Mouse (Mus musculus): ENCODE measurements around the gene Hhipl1.

Gene Hhipl1

DNA sequence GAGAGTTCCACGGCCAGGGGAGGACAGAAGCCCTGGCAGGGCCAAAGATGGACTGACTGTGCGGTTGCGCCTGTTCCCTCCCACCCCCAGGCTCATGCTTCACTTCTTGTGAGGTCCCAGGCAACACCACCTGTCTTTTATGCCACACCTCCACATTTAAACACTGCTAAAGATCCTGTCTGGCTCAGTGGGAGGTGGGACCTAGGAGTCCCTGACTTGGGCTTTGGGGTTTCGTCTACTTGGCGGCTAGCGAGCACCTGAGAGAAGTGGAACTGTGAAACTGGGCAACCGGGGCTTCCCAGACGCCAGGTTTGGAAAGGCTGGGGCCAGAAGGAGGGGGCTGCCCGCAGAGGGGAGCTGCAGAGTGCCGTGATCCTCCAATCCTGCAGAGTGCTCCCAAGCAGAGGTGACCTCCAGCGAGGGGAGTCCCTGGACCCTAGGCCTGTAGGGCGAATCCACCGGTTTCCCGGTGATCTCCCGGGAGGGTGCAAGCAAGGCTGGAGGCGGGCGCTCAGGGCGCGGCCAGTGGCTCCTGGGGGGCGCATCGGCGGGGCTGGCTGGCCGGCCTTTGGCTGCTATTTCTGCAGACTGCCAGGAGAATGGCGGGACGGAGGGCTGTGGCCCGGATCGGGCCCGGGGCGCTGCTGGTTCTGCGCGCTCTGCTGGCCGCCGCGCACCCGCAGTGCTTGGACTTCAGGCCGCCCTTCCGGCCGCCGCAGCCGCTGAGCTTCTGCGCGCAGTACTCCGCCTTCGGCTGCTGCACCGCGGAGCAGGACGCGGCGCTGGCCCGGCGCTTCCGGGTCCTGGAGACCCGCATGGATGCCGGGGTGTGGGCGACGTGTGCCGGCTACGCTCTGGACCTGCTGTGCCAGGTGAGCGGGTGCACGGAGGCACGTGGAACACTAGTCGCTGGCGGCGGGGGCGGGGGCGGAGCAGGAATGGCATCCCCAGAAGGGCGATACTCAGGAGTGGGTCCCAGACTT lies at the start of gene Hhipl1:
Hhipl1 (plus strand) TSS at position 459 of the 983 bp plus-strand sequence.
- DNase-seq = peak; percentile 54

DNA sequence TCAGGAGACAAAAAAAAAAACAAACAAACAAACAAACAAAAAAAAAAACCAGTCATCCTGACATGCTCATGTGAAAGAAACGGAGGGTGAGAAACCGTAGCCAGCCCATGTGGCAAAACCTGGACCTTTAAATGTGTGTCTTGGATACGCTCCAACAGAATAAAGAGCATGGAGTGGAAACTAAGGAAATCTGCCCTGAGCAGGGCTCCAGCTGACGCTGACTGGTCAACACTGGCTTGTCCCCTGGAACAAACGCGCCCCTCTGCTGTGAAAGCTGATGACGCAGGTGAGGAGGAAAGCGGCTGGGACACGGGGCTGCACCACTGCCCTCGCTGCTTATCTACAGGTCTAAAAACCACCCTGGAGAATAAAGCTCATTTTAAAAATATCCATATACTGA lies 49.3 kb upstream of the Hhipl1 start:
- no peak for DNase-seq

DNA sequence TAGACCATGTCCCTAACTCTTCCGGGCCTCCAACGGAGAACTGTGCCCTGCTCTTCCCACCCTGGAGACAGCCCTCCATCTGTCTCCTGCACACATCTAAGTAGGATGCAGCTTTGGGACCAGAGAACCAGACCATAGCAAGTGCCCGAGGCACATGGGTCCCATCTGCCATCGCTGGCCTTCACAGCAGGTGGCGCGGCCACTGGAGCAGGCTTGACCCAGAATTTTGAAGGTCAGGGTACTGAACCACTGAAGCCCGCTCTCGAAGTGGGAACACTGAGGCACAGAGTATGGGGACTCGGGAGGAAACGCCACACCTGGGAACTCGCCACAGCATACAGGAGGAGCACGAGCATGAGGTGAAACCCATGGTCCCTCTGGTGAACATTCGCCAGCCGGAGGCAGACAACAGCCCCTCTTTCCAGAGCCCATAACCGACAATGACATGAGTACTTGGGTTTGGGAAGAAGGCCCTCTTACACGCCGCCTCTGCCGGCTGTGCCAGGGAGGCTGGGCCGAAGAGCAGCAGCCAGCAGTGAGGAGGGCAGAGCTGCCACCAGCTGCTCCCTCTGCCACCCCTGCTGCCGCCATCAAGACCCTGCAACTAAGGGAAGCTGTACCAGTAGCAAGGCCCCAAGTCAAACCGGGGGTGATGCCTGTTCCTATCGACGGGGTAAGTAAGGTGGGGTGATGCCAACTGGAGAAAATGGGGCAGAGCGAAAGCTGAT lies 46.6 kb upstream of the Hhipl1 start:
- no peak for DNase-seq

DNA sequence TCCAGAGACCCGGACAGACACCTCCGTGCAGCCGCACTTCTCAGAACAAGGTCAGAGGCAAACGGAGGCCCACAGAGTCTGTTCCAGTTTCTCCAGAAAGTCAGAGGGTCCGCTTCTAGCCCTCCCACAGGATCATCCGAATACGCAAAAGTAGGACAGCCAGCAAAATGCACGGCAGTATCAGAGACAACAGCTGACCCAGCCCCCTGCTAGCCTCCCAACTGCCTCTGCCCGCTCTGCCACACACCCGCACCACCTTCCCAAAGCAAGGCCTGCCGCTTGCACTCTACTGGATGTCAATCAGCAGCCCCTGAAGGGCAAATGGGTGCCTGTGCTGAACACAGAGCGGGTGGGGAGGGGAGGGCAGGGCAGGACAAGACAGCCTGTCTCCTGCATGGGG lies 45.1 kb upstream of the Hhipl1 start:
- DNase-seq = no peak

DNA sequence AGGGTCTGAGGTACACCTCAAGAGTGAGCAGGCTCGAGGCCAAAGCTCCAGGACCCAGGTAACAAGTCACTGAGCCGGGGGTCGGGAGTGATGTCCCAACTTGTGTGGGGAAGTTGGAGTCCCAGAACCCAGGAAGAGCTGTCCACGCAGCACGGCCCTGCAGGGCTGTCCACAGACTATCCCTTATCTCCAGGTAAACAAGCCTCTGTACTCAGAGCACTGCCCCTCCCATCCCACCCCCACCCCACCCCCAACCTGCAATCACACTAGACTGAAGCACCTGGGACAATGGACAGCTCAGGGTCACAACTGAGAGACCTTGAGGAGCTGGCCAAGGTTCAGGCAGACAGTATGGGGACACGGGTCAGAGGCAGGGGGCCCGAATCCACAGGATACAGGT lies 41.2 kb upstream of the Hhipl1 start:
- no peak for DNase-seq

DNA sequence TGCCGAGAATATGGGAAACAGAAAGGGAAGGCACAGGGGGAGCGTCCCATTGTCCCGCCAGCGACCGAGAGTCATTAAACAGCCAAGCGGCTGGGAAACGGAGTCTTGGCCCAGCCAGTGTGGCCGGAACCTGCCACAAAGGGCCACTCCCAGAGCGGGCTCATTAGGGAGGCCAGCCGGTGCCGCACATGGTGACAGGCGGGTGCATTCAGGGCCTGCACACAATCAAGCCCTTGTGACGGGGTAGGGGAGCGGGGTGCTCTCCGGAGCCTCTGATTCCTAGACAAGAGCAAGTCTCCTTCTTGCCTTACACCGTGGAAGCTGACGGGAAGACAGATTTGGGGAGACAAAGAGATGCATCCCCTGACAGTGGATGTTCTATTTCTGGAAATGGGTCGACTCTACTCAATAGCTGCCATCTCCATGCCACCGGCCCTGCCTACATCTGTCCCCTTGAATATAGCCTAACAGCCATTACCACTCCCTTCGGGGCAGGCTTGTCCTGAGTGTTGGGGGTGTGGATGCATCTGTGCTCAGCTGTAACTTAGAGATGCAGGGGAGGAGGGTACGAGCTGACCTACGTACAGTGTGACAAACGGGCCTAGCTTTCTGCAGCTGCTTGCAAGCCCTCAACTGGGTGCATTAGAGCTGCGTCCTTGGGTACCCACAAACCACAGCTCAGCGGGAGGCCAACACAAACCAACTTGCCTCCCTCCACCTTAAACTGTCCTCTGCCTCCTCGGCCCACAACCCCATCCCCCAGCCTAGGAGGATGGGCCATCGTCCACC lies 40.0 kb upstream of the Hhipl1 start:
- DNase-seq = peak; percentile 67

DNA sequence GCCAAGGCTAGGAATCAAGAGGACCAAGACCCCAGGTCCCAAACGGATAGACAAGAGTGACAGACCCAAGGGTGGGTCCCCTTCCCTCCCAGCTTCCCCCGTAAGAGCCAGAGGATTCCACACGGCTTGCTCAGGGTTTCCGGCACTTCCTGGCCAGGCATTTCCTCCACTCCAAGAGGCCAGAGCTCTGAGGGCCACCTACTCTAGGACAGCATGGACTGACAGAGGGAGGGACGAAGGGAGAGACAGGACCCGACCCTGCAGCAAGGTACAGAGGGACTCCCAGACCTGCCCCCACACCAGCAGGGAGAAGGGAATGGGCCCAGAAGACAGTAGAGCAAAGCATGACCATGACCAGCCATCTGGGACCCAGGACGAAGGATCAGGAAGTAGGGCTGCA lies 38.4 kb upstream of the Hhipl1 start:
- peak; percentile 56 for DNase-seq

DNA sequence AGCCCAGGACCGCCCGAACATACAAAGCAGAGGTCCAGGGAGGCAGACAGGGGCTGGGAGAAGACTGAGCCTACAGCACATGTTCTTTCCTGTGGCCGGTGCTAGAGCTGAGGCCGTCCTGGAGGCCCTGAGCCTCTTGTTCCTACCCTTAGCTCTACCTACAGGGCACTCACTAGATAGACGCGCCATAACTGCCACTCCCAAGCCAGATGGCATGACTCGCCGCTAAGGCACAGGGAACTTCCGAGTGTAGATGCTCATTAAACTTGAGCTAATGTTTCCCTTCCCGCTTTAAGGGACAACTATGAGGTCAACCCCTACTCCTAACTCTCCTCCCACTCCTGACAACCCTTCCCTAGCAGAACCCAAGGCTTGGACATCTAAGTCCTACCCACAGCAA lies 37.1 kb upstream of the Hhipl1 start:
- DNase-seq = no peak

DNA sequence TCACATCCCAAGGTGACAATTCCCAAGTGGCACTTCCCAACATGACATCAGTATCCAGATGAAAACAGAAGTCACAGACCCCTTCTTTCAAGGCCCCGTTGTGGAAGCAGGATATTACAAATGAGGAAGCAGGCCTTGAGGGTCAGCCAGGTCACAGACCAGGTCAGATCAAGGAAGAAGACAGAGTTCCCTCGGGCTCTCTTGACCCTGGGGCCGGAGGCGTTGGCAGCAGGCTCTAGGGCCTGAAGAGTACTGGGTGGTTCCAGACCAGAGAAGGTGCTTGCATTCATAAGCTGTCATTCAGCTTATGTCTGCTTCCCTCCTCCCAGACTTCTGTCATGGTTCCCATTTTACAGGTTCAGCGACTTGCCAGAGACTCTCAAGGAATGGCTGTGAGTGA lies 36.4 kb upstream of the Hhipl1 start:
- DNase-seq = no peak

DNA sequence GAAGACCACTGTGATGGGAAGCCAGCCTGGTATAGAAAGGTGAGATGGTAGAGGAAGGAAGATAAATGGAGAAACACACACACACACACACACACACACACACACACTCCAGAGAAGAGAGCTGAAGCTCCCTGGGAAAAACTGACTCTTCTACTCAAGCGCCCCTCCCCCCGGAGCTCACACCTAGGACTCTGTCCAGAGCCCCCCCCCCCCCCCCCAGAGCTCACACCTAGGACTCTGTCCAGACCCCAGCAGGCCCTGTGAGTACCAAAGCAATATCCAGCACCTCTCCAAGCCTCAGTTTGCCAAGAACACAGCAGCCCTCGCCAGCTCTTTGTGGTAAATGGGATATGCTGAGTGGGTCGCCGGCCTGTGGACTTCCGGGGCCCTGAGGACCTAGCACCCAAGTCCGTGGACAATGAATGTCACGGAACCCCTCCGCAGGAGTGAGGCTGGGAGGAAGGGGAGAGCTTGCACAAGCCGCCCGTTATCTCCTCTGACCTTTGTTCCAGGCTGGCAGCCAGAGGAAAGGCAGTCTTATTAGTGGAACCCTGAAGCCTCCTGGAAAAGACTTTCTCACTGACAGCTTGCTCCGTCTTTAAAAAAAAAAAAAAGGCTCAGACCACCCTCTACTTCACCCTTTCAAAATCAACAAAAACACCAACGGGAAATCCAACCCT lies 35.7 kb upstream of the Hhipl1 start:
- DNase-seq = peak; percentile 19

DNA sequence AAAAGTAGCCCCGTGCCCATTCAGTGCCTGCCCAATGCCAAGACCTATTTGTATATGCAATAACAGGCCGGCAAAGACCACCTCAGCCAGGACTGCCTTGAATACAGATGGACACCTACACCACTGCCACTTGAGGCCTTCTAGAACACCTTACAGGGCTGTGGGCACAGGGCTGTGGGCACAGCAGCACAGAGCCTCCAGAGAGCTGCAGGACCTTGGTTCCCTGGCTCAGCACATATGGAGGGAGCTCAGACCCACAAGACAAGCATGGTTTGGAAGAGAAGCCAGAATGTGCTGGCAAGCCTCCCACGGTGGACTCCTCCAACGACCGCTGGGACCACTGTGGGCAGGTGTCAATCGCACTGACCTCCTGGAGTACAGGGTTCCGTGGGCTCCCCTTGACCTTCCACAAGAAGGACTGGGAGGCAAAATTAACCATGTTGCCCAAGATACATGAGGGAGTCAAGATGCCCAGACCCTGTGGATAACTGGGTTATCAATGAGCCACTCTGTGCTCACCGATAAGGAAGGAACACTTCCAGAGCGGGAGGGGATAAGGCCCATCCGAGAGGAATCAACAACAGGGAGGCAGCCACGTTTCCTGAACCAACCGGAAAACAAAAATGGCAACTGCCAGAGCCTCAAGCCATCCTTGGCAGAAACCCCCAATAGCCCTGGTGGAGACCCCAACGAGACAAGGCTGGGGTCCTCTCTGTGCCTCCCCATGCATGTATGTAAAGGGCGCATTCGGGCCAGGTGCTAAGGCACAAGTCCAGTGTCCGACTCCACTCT lies 34.5 kb upstream of the Hhipl1 start:
- DNase-seq = no peak

DNA sequence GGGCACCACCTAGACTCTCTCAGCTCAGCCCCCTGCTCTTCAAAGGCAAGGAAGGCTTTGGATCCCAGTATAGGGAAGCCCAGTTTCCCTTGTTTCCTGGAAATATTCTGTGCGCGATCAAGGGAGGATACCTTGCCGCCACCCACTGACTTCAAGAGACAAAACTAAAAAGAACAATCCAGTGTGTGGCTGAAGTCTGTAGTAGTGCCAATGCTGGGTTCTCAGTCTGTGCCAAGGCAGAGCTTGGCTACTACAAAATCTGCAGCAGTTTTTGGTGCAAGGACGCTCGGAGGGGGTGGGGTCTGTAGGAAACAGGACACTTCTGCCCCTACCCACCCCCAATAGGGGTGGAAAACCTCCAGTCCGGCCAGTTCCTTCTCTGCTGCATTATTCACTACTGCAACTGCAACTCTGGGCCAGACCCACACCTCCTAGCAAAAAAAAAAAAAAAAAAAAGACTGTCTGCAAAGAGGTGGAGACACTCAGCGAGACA lies 33.9 kb upstream of the Hhipl1 start:
- DNase-seq = no peak

DNA sequence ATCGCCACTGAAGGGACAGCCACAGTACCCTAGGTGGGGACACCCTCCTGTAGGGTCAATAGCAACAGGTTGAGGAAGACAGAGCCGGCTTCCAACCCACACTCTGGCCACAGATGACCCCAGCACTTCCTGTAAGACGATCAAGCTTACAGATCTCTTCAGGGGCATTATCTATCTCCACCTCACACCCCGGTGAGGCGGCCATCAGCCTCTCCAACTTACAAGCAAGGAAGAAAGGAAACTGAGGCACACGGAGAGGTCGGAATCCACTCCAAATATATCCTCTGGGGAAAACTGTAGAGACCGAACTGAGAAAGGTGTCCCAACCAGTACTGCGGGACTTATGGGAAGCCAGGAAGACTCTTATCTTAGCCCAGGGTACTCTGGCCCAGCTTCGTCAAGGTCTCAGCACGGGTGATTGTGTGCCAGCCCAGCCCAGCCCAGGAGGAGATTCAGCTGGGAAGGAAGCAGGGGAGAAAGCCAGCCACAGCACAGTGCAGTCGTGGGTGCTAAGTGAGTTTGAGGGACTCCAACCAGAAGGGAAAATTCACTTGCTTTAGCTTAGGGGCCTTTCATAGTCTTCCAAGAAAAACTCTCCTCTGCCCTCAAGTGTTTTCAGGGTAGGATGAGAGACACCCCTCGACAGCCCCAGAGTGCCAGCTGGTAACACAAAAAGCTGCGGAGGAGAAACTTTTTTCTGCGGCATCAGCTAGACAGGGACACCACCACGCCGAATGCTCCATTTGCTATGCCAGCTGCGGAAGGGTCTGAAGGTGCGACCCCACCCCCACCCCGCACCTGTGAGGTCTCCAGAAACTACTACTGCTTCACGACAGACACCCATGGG lies 32.4 kb upstream of the Hhipl1 start:
- peak; percentile 15 for DNase-seq

DNA sequence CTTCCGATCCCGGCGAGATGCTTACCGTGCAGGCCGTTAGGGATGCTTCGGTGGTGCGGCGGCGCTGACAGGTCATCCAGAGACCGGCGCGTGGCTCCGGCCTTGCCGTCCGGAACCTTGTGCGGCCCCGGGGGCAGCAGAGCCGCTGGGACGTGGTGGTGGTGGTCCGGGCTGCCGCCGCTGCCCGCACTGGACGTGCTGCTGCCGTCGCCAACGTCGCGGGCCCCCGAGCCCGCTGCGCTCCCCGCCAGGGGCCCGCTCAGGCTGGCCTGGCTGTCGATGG lies 31.8 kb upstream of the Hhipl1 start:
- DNase-seq = peak; percentile 18

DNA sequence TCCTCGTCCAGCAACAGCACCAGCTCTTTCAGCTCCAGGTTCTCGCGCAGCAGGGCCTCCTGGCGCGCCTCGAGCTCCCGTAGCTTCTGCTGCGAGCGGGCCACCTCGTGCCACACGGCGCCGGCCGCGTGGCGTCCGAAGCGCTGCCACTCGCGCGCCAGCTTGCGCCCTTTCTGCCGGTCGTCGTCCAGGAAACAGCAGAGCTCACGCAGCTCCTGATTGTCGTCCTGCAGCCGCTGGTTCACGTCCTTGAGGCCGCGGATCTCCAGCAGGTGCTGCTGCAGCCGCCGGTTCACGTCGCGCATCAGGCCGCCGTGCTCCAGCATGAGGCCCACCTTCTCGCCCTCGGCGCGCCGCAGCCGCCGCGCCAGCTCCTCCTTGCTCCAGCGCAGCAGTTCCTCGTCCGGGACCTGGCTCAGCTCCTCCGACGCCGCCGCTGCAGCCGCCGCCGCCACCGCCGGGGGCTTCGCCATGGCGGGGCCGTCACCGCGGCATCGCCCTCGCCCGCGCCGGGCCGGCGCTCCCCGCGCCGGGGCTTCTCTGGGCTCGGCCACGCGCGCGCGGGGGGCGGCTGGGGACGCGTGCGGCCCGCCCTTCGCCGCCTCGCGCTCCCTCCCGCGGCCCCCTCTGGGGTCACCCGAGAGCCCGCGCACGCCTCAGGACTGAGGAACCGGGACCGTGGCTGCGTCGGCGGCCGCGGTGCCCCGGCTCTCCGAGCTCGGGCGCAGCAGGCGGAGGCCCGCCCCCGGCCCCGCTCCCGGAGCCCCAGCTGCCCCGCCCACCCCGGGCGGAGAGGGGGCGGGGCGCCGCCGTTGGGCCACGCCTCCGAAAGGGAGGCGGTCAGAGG lies 31.2 kb upstream of the Hhipl1 start, which contains the start of gene Ccdc85c:
Ccdc85c (minus strand) TSS at position 765 of the 847 bp plus-strand sequence.
- DNase-seq = peak; percentile 54

DNA sequence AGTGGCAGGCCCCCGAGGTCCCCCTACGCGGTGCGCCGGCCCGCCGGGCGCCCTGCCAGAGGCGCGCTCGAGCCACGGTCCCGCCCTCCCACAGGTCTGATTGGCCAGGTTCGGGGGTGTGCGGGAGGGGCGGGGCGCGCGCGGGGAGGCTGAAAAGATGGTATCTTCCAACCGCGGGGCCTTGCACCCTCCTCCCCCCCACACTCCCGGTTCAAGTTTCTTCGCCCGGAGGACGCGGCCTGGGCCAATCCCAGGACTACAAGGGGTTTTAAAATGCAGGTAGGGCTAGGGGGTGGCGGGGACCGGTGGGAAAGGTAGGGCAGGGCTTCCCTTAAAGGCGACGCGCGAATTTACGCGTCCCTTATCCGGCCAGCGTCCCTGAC lies 30.6 kb upstream of the Hhipl1 start:
- peak; percentile 97 for DNase-seq

DNA sequence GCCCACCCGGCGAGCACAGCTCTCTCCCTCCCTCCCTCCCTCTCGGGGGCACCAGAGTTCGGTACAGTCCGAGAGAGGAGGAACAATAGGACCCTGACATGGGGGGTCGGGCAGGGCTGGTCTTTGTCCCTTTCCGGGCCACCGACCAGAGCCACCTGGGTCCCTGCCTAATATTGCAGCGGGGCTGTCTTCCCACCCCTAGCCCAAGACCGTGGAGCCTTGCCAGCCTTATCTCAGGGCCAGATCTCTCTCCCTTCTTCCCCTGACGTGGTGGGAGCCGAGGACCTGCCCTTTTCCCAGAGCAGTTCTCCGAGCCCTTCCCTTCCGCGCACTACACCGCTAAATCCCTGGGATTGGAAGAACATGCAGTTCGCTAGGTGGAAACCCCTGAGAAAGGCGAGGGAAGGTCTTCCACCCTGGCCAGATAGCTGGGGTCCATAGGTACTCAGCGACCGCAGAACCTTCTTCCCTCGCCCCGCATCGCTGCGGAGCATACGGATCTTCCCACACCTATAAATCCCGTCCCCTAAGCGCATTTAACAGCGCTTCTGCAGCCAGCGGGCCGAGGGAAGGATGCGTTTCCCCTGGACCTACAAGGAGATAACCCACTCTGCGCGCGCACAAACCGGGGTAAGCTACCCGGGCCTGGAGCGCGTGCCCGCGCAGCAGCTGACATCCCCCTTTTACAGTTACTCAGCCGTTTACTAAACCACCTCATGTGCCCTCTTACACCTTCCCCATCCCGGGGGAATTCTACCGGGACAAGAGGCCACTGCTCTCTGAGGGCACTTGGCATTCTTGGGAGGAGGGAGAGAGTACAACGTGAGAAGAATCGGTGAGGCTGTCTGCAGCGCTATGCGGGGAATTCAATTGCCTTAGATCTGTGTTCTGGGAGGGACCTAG lies 29.9 kb upstream of the Hhipl1 start:
- peak; percentile 64 for DNase-seq

DNA sequence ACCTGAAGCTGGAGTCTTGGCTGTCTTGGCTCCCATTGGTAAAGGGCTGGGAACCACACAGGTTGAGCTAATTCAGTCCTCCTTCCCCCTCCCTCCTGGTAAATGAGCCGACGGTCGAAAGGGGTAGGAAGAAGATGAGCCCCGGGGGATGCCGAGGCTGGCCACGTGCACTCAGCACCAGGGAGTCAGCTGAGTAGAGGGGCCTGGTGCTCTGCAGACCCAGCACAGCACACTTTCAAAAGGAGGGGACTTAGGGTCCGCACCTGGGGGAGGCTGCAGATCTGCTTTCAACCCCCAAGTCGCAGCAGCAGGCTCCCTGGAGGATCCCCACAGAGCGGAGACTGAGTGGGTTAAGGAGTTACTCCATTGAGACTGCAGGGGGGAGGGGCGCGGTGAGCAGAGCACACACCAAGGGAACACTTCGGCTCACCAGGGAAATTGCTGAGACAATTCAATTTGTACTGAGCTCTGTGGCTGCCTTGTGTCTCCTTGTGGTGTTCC lies 28.7 kb upstream of the Hhipl1 start:
- DNase-seq = no peak
